Mouse (Mus musculus): Measurements from ENCODE around the gene Lin7a. TPM values are rescaled to one million over a fixed set of nuclear protein-coding genes. Genes with fewer than 3 reads are reported as not detected.

Lin7a gene
- 1 to 10 TPM; 1.6 to 2.5 TPM for total RNA-seq (2021)

DNA sequence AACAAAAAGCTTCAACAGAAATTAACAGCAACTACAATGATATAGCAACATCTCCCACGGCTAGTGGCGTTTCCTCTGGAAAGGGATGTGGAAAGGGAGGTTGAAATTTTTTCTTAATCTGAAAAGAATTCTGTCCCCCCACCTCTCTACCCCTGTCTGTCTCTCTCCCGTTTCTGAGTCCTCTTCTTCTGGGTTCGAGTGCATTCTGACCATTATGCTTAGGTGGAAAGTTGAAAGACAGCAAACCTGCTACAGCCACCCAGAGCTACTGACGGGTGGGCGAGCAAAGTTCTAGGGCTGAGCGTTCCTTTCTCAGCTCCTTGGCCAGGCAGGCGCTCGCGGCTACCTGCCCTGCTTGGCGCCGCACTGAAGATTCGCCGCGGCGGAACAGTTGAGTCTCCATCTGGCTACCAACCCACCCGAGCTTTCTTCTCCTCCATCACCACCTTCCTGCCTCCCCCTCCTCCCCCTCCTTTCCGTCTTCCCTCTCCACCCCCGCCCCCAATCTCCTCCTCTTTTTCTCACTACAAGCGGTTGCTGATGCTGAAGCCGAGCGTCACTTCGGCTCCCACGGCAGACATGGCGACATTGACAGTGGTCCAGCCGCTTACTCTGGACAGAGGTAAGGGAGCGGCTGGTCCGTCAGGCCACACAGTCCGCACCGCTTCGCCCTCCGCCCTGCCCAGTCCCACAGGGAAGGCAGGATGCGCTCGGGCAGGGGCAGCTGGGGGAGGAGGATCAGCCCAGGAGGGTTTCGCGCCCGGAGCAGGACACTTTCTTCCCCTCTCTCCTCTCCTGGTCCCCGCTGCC is at the start of gene Lin7a:
Lin7a (plus strand) TSS at position 366 of the 810 bp plus-strand sequence.
- intact Hi-C loops (cut with DNase I): loop anchor here (5.0 kb wide), 1 partner anchor 116 kb away; no protein-coding TSS in a partner anchor
- peak in 1 of 2 experiments; percentile 9 for DNase-seq

DNA sequence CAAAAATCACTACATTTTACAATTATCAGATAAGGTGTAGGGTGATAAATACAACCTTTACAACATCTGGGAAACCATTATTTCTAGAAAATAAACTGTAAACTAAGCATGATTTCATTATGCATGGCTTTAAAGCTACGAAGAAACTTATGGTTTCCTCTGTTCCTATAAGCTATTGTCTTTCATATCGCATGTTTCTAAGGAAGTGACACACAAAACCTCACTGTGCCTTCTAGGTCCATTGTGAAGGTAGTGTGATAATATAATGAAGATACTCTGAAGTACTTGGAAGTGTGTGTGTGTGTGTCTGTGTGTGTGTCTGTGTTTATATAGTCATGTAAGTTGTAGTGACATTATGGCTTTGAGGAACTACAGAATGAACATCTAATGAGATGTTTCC is 49.8 kb upstream of the Lin7a start:
- intact Hi-C loops (cut with DNase I): no loop called here
- no peak for DNase-seq

DNA sequence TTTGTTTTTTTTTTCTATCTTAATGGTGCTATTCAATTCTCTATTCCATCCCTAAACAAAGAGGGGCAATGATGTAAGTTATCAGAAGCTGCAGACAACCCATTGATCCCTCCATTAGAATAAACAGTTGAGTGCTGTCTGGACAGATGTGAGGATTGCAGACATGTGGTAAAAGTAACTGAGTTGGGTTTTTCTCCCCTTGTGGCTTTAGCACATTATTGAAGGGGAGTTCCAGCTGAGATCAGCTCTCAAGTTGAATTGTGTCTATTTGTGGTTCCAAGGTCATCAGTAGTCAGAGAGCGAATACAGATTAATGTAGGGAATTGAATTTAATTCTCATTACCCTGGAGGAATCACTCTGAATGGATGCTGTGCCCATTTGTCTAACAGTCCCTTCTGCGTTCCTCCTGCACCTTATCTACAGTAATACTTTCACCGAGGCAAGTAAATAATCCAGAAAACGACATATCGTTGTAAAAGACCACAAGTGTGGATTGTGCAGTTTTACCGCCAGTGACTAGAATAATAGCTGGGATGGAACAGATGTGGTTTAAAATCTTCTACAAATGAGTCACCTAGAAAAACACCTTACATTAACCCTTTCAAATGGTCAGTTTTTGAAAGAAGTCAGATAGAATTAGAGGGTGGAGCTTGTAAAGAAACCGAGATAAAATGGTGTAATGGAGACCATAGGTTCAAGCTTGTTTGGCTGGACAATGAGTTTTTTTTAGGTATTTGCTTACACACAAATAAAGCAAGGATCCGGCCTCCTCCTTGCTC is 48.9 kb upstream of the Lin7a start:
- intact Hi-C loops (cut with DNase I): no loop called here
- DNase-seq: no peak

DNA sequence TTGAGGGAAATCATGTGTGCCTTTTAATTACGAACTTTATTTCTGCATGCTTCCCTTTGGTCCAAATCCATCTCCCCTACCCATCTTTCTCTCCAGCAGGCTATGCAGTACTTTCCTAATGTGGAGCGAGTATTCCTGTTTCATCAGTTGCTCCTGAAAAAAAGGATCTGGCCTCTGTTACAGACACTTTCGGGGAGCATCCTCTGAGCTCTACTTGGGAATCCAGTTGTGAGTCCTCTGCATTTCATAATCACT is 48.4 kb upstream of the Lin7a start:
- no peak for DNase-seq
- intact Hi-C loops (cut with DNase I): no loop called here

DNA sequence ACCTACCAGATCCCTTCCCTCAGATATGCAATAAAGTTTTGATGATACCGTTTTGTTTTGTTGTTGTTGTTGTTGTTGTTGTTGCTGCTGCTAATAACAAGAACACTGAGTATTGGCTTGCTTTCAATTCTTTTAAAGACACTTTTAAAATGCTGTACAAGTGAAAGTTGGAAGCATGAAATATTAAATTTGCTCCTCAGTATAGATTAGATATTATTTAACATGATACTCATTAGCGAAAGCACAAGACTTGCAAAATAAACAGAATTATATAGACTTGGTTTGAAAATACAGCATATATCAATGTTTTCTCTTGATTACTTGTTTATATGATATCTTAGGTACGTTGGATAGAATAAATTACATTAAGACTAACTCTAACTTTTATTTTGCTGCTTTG is 47.7 kb upstream of the Lin7a start:
- no peak for DNase-seq
- intact Hi-C loops (cut with DNase I): no loop called here

DNA sequence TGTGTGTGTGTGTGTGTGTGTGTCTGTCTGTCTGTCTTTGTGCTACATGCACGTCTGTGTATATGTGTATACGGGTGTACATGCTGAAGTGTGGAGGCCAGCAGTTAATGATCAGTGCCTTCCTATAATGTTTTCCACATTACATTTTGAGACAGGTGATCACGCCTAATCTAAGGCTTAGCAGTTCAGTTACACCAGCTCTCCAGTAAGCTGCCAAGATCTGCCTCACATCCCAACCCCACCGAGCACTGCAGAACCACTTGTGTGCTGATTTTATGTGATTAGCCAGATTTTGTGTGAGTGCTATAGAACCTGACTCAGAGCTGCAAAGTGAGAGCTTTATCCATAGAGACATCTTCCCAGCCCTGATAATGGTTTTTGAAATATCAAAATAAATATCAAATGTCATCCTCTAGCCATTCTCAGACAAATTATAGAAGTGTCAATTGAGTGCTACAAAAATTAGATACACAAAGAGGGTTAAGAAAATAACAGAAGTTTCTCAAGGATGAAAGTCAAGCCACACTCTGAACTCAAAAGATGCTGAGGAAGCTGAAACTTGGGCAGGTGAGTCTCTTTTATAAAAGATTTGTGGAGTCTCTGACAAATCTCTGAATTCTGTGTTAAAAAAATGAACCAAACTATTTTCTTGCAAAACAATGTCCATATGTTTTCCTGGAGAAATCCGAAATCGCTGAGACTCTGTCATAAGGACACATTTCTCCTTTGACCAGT is 46.7 kb upstream of the Lin7a start:
- intact Hi-C loops (cut with DNase I): no loop called here
- DNase-seq: no peak

DNA sequence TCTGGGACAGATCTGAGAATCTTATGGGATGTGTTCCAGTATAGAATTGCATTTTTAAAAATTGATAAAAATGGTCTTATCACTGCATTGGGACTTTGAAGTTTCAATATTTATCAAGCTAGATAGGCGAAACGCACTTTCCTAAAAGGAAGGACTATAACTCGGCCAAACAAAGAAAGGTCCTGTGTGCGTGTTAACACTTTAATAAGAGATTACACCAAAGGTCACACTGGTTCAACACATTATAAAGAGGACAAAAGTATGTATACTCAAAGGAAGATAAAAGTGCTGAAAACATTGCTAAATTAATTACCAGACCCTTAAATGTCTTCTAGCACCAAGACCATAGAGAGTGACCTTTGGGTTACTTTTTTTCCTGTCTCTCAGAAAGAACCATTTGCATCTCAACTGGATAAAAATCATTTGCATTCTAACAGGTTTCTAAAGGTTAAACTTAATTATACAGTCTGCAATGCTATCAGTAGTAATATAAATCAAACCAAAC is 46.1 kb upstream of the Lin7a start:
- DNase-seq: no peak
- intact Hi-C loops (cut with DNase I): no loop called here

DNA sequence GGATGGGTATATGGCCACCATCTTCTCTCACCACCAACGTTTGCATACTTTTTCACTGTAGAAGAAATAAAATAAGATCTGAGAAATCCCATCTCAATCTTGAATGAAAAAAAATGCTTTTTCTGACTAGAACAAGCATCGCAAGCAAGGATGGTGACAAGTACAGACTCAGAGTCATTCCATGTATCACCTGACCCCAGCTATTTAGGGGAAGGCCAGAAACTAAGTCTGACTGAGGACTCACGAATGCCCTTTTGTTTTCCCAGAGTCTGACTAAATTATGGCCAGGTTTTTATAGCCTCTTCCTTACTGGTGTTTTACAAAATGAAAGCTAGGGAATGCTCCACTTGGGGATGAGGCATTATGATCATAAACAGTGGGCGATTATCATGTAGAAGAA is 45.6 kb upstream of the Lin7a start:
- intact Hi-C loops (cut with DNase I): no loop called here
- no peak for DNase-seq

DNA sequence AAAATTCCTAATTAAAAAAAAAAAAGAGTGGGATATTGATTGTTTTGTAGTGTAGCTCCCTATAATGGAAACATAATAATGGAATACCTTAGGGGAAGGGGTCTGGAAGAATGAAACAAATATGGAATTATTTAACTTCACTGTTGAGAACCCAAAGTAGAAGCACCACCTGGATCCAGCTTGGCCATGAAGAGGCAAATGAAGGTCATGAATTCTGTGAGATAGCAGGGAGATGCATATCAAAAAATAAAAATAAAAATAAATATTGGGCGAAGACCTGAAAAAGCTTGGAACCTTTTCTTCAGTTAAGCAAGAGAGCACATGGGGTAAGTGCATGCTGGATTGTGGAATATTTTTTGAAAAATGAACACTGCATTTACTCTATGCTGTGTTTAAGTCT is 43.6 kb upstream of the Lin7a start:
- no peak for DNase-seq
- intact Hi-C loops (cut with DNase I): no loop called here

DNA sequence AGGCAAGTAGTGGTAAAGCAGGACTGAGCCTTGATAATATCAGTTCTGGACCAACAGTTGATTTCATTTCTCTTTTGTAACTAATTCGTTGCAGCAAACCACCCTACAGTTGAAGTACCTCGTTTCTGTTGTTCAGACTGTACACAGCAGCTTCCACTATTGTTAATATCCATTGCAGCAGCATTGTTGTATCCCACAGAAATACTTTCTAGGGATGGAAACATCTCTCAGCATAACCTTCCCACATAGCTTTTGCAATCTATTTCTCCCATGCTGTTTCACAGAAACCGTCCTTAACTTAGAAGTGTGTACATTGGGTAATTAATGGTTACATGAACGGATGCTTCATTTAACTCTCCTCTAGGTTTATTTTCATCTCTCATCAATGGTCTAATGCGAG is 42.7 kb upstream of the Lin7a start:
- intact Hi-C loops (cut with DNase I): no loop called here
- DNase-seq: no peak

DNA sequence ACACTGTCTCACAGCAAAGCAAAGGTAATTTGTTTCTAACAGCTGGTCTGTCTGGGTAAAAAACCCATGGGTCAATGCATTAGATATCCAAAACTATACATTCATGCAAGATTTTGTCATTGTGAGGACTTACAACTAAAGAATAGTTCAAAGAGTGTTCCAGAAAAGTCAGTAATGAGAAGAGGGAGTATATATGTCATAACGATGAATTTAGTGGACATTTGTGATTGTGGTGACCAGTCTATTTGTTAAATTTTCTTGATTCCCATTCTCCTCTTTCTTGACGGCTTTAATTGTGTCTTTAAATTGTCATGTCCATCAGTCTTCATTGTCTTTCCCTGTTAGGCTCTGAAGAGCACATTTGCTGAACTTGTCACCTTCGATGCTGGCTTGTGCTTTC is 42.1 kb upstream of the Lin7a start:
- DNase-seq: no peak
- intact Hi-C loops (cut with DNase I): no loop called here

DNA sequence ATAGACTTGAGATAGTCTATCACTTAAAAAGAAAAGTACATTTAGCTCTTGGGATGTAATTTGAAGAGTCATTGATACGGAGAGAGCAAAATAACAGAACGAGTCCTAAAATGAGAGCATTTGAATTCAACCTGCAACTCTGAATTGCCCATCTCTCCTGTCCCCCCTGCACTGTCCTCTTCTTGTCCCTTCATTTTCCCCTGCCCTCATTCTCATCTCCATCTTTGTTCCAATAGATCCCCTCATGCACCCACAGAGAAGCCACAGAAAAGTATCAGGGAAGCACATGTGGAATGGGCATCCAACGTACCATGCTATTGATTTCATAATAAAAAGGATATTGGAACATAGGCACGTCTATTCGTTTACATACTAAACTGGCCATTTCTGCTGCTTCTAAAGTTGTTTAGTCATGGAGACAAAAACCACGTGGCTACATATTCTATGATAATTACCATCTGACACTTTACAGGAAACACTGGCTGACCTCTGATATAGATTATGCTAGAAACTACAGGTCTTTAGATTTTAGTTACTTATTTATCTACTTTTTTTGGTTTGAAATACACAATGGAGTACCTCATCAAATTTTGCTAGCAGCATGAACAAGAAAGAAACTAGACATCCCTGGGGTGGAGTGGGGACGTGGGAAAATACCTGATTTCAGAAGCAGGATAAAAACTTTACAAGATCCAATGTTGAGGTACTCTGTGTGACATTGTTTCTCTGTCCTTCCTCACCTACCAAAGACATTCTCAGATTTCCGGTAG is 41.2 kb upstream of the Lin7a start:
- no peak for DNase-seq
- intact Hi-C loops (cut with DNase I): no loop called here

DNA sequence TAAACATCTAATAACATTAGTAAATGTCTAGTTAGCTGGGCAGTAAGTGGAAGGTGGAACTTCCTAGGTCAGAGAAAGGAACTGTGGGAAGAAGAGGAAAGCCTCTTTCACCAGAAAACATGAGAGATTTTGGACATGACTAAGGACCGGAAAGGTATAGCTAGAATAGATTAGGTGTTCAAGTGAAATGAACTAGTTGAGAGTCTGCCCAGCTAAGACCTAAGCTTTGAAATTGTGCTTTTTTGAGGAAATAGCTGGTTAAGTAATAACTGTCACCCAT is 40.7 kb upstream of the Lin7a start:
- intact Hi-C loops (cut with DNase I): no loop called here
- DNase-seq: no peak

DNA sequence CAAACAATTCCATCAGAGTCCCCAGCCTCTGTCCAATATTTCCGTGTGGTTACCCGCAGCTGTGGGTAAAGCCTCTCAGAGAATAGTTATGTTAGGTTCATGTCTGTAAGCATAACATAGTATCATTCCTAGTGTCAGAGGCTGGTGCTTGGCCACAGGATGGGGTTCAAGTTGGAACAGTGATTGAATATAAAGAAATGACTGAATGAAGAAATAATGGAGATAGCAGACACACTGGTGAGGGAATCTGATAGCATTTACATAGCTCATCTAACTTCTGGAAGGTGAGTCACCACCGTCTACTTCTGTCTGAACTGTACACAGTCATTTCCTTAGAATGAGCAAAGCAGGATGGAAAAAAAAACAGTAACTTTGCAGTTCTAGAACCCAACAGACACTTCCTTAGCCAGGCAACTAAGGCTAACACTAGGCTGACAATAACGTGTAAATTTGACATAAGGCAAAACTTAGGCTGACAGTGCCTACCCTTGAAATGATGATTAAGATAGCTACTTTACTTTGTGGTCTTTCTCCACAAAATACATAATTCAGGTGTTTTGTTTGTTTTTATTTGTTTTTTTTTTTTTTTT is 40.0 kb upstream of the Lin7a start:
- intact Hi-C loops (cut with DNase I): no loop called here
- no peak for DNase-seq

DNA sequence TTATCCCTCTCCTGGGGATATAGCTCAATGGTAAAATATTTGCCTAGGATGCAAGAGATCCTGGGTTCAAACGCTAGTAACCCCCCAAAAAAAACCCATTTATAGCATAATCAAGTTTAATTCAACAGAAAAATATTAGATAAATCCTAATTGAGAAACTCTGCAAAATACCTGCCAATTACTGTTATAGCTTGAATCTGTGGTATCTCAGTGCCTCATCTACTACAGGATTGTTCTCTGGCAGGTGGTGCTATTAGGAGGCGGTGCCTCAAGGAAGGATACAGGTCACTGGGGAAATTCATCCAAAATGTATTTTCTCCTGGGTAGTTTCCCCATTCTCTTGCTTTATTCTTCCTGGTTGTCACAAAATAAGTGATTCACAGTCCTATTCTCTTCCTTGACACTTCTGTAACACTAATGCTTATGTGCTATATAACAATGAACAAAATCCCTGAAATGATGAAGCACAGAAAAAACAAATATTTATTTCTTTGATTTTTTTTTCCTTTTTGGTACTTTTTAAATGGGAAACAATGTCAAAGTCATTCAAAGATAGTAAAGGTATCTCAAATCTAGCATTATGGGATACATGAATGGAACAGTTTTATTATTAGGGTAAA is 38.9 kb upstream of the Lin7a start:
- intact Hi-C loops (cut with DNase I): no loop called here

DNA sequence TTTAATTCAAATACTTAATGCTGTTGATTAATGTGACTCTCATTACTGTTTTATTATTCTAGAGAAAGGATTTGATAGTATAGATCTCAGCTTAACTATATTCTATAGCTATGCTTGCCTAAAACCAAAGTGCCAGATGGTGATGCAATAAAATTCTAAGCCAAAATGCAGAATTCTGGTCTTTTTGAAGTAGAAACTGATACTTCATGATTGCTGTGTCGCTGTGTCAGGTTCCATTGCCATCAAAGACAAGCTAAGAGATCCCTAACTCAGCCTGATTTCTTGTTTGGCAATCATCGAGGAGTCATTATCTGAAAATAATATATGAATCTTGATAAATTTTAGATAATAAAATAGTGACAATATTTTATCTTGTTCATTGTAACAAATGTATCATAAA is 38.3 kb upstream of the Lin7a start:
- DNase-seq: no peak
- intact Hi-C loops (cut with DNase I): no loop called here

More for the DNA sequence above, 38.9 kb upstream of the Lin7a start:
- DNase-seq: no peak

DNA sequence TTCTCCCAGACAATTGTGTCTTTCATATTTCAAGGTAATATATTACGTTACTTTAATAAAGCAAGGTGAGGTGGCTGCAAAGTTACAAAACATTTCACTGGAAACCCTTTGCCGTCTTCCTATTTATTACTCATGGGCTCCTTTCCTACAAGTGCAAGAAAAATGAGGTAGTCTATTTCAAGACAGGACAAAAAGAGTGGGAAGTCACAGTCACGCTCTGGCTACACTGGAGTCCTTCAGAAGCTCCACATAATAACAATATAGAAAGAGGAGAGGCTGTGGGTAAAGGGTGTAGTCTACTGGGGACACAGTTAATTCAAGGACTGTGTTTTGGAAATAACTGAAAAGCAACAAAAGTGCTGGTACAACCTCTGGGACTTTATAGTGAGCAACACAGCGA is 37.7 kb upstream of the Lin7a start:
- intact Hi-C loops (cut with DNase I): no loop called here
- no peak for DNase-seq

DNA sequence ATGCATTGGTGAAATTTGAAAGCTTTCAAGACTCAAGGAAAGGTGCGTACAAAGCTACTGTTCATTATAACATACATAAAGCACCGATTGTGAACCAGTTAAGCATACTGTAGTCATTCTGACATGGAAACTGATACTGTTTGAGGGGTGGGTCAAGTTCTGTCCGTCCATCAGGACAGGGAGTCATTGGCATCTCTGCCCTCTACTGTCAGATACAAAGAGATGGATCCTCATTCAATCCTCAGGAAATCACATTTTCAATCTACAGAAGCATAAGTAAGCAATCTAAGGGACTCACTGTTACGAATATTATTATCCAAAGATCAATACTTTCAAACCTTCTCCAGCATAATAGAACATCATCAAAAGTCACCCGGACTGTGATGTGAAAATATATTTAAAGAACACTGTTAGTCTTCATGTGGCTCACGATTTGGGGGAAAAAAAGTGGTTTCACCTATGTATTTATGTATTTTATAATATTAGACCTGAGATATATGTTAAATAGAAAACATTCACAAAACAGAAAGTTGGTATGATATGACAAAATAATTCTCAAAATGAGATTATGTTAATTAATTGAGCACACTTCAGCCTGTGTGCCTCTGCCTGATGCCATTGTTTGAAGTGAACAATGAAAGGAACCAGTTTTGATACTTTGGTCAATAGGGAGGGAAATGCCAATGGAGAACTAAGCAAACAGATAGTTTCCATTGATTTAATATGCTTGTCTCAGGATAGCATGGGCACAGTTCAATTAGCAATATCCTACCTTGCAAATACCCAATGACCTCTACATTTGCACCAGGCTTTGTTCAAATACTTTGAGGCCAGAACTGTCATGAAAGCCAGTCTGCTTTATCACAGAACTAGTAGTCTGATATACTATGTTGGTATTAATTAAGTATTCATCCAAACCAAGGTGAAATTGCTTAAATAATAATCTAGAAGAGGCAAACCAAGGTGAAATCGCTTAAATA is 36.8 kb upstream of the Lin7a start:
- DNase-seq: no peak

DNA sequence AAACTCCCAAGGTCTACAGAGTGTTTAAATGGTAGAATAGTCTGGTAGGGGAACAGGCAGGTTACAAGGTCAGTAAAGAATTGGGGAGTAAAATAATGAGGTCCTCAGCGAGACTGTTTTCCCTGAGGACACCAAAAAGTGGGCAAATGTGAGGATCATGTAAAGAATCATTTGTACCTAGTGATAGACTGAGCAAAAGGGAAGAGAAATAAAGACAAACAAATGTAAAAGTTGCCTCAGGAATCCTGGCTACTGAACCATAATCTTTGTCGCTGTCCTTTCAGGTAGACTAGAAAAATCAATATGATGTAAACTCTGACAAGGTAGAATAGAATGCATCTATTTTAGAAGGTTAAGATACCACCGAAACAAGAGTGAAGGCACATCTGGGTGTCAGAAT is 36.0 kb upstream of the Lin7a start:
- intact Hi-C loops (cut with DNase I): no loop called here
- no peak for DNase-seq

More for the DNA sequence above, 36.8 kb upstream of the Lin7a start:
- intact Hi-C loops (cut with DNase I): no loop called here

Measured in heart, postnatal 10 days (tissue).